Mouse (Mus musculus): Measurements from ENCODE around the gene Cela3a.
"Not testable (repeated sequence)": the region's sequence is repeated elsewhere in the genome, so short reads cannot be mapped to it uniquely, and the experiment has no call there.

Cela3a gene

DNA sequence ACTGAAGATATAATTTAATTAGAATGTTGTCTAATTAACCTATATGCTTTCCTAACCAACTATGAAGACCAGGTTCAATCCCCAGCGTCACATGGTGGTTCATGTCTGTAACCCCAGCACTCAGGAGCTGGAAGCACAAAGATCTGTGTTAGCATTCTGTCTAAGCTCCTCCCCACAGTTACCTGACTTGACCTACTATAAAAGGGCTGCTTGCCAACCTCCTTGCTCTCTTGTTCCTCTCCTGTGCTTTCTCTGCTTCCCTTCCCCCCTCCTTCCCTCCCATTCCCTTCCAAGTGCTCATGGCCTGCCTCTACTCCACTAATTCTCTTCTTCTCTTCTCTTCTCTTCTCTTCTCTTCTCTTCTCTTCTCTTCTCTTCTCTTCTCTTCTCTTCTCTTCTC, 5.3 kb upstream of the Cela3a start:
- no peak for DNase-seq (ENCODE audit: low spot score)

- DNase-seq (ENCODE audit: low spot score), result not testable (repeated sequence)
These were observed 2.7 kb upstream of the Cela3a start for GRCm38 (mm10) chr4:137412185-137412709.

GRCm38 (mm10) chr4:137405571-137405970, 4.0 kb downstream of the Cela3a start:
- DNase-seq (ENCODE audit: low spot score), result no peak

- no peak for DNase-seq (ENCODE audit: low spot score)
These were observed 12.7 kb downstream of the Cela3a start for GRCm38 (mm10) chr4:137396641-137397525.

GRCm38 (mm10) chr4:137393378-137394135, 16.0 kb downstream of the Cela3a start:
- DNase-seq (ENCODE audit: low spot score), result no peak

DNA sequence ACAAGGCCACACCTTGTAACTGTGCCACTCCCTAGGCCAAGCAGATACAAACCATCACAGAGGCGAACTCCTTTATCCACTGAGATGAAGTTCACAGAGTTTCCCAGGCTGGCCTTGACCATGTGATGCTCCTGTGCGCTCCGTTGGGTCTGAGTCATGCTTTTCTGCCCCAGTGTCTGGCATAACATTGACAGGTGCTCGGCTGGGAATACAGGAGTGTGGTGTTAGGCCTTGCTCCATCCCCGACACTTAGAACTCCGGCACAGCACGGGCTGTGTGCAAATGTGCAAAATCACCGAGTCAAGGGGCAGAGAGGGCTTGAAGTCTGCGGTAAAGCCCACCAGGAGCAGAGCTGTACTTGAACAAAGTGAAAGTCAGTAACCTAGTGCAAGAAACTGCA, 16.7 kb downstream of the Cela3a start:
- DNase-seq (ENCODE audit: low spot score), result no peak

GRCm38 (mm10) chr4:137391287-137391686, 18.3 kb downstream of the Cela3a start:
- DNase-seq (ENCODE audit: low spot score), result no peak

DNA sequence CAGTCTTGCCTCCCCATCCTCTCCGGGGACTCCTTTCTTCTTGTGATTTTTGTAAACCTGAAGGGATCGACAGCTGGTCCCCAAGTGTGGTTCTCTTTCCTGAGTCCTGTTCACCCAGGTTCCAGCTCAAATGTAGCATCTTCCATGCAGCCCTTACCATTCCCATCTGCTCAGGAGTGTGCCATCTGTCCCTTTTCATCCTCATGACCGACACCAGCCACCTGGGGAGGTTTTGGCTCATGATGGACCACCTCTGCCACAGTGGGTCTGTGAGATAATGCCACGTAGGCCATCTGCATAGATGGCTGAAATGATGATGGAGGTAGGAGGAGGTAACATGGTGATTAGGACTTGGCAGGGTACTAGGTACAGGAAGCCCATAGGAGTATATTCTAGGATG, 19.4 kb downstream of the Cela3a start:
- no peak for DNase-seq (ENCODE audit: low spot score)

DNA sequence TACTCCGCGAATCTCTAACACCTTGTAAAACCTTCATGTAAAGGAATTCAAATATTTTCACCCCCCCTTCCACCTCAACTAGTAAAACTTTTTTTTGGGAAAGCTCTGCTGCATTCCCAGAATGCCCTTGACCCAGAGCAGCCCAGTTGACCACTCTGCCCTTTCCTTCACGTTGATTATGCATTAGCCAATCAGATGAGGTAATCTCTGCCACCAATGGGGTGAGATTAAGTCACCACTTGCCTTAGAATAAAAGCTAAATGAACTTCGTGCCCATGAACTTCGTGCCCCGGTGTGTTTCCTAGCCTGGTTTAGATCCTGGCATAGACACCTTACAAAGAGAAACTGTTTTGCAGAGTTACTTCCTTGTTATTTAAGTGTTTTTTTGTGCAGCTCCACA, 20.6 kb downstream of the Cela3a start:
- DNase-seq (ENCODE audit: low spot score), result no peak

- DNase-seq (ENCODE audit: low spot score), result peak; percentile 45
These were observed 21.4 kb downstream of the Cela3a start for GRCm38 (mm10) chr4:137388059-137388794.

DNA sequence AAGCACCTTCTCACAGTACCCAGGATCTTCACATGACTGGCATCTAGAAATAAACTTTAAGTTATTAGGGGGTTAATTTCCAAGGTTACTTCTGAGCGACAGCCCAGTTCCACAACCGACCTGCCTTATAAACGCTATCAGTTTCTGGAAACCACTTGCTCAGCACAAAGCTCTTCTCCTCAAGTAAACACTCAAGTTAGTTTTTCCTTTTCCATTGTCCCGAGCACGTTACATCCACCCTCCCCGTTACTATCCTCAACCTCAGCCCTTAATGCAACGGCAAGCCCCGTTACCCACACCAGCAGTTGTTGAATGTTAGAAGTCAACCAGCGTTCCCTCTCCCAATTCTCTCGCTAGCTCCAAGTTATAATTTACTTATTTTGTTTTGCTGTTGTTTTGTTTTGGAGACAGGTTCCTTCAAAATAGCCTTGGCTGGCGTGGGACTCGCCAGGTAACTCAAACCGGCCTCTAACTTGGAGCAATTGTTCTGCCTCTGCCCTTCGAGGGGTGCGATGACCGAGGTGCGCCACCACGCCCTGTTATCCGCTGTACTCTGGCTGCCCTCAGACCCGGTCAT, 22.0 kb downstream of the Cela3a start:
- no peak for DNase-seq (ENCODE audit: low spot score)

DNA sequence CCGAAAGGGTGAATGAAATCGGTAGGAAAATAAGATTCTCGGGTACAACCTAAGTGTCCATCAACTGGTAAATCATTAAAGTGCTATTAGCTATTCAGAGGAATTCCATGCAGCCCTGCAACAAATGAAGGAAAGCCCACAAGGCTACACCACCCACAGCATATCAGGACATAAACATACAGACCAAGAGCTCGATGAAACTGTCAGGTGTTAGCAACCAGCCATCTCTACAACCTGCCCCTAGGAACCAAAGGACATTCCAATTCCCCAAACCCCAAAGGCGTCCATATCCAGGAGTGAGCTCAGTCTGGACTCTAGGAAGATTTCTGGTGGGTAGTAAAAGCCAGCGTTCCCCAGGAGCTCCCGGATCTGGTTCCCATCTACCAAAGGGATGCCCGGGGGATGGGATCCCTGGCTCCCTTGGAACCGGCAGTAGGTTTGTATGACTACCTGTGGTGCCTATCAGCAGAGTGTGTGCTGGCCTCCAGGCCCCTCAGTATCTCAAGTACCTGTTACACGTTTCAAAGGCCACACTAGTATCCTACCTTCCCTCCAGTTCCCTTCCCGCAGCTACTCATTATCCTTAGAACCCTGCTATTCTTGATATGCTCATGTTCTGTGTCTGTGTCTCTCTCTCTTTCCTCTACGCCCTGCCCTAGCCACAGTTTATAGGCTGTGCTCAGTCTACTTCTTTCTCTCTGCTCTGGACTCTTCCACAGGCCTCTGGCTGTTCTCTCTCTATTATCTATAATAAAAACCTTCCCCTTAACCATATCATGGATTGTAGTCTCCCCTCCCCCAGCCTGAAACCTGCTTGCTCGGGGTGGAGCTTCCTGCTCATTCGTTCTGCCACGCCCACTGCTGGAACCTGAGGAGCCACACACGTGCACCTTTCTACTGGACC, 28.6 kb downstream of the Cela3a start:
- DNase-seq (ENCODE audit: low spot score), result no peak

DNA sequence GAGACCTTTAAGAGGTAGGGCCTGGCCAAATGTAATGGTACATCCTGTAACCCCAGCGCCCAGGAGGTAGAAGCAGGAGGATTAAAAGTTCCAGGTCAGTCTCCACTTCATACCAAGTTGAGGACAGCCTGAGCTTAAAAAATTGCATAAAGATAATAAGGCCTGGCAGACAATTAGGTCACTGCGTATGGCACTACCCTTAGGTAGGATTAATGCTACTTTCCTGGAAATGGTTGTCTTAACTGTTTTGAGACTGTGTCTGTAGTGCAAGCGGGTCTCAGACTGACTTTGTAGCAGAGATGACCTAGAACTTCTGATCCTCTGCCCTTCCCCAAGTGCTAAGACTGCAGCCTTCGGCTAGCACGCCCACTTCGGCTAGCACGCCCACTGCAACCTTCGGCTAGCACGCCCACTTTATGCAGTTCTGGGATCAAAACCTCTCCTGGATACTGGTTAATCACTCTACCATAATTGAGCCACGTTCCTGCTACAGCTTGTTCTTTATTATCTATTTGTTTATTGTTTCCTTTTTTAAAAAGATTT, 29.8 kb downstream of the Cela3a start:
- no peak for DNase-seq (ENCODE audit: low spot score)

- no peak for DNase-seq (ENCODE audit: low spot score)
These were observed 30.5 kb downstream of the Cela3a start for GRCm38 (mm10) chr4:137379085-137379484.

- no peak for DNase-seq (ENCODE audit: low spot score)
These were observed 31.9 kb downstream of the Cela3a start for GRCm38 (mm10) chr4:137377526-137378304.

- no peak for DNase-seq (ENCODE audit: low spot score)
These were observed 32.8 kb downstream of the Cela3a start for GRCm38 (mm10) chr4:137376778-137377177.

DNA sequence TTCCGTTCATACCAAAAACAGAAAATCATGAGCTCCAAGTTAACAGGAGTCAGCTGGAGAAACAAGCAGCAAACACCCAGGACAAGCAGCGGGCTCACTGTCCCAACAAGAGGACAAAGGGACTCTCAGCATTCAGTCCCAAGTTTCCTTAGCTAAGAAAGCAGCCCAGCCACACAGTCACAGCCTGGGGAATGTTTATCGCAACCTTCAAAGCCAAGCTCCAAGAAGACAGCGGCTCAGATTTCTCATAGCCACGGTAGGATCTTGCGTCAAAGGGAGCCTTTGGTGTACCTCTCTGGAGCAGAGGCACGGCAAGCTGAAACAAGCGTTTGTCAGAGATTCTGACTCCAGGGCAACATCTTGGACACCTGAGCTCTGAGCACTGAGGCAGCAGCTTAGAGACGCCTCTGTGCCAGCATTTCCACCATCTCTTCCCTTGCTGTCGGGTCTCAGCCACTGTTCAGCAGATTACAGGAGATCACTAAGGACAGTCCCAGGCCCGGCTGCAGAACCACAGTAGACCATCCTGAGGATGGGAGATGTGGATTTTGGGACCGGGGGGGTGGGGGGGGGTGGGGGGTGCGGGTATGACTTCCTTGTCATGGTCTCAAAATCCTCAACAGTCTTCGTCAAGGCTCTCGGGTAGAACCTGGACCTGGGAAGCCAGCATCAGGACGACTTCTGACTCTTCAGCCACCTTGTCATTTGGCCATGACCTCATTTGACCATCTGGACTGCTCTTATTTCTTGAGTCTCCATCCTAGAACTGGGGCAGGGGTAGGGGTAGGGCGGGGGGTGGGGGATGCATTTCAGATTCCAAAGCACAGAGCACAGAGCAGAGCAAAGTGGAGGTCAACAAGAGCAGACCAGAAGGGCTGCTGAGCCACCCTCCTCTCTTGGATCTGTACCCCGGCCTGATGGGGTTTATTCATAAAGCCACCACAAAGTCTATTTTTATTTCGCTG, 34.0 kb downstream of the Cela3a start:
- no peak for DNase-seq (ENCODE audit: low spot score)

GRCm38 (mm10) chr4:137373711-137374110, 35.9 kb downstream of the Cela3a start:
- no peak for DNase-seq (ENCODE audit: low spot score)

Data from urinary bladder, postnatal 10 days (tissue).